Mouse (Mus musculus) forebrain, embryonic 16.5 days (tissue): ENCODE measurements around the gene Rbms3. TPM values are rescaled to one million over a fixed set of nuclear protein-coding genes. Genes with fewer than 3 reads are reported as not detected.

ENCODE experiments used
- ATAC-seq: fragments of 200-750 bp; cut with Nextera tagmentation; 2 replicates; pipeline ENCODE4 v1.8.0; 2017; ENCODE audit warnings: mild to moderate bottlenecking, moderate library complexity
- H3K27ac ChIP-seq: fragments of 300-500 bp; sonication (generic); 2 replicates; pipeline ENCODE4 v1.5.1; 2014; ENCODE audit warnings: low read length, control low read depth
- H3K27me3 ChIP-seq: fragments of 300-500 bp; sonication (generic); replicated peaks from 2 replicates; pipeline ENCODE4 v1.6.1; 2014; ENCODE audit warnings: low read length; ENCODE audit not compliant: control insufficient read depth, insufficient read depth
- H3K36me3 ChIP-seq: fragments of 300-500 bp; sonication (generic); 2 replicates; pipeline ENCODE4 v1.6.1; 2014; ENCODE audit not compliant: control insufficient read depth, insufficient read depth
- H3K4me1 ChIP-seq: fragments of 300-500 bp; sonication (generic); replicated peaks from 2 replicates; pipeline ENCODE4 v1.6.1; 2014; ENCODE audit warnings: low read length; ENCODE audit not compliant: control insufficient read depth, insufficient read depth
- H3K4me2 ChIP-seq: fragments of 300-500 bp; sonication (generic); 2 replicates; pipeline ENCODE4 v1.6.1; 2014; ENCODE audit warnings: mild to moderate bottlenecking, low read length, control low read depth
- H3K4me3 ChIP-seq: fragments of 300-500 bp; sonication (generic); replicated peaks from 2 replicates; pipeline ENCODE4 v1.5.1; 2014; ENCODE audit warnings: mild to moderate bottlenecking, low read length, control low read depth
- H3K9ac ChIP-seq: fragments of 300-500 bp; sonication (generic); replicated peaks from 2 replicates; pipeline ENCODE4 v1.6.1; 2014; ENCODE audit warnings: low read depth, low read length, control low read depth
- H3K9me3 ChIP-seq: fragments of 300-500 bp; sonication (generic); 2 replicates; pipeline ENCODE4 v1.6.1; 2016; ENCODE audit warnings: low read length; ENCODE audit not compliant: control insufficient read depth
- WGBS: fragments of 180-500 bp; shearing (Covaris S2); extraction: QIAGEN DNeasy Blood & Tissue Kit; methylation state at CpG from one replicate; pipeline ENCODE4 v1.1.7; 2014; 5-methylcytosine and 5-hydroxymethylcytosine counted together
- polyA plus RNA-seq: library from polyadenylated mRNA; unstranded; fragments of >200 nt; fragmentation: Nextera tagmentation; extraction: Ambion mirVana; gene quantifications from 2 replicates; pipeline ENCODE4 v1.2.1, GENCODE M21; 2015

The Rbms3 gene
- polyA plus RNA-seq, 1 experiment from 2014 or later: 25.7 TPM

GRCm38 (mm10) chr9:116591071-116591470 is 1038.6 kb downstream of the Rbms3 start:
- ATAC-seq: no peak
- Histone ChIP-seq H3K4me1 (no peaks in the 10 kb centered on the region), H3K27me3 (no peaks in the 10 kb centered on the region), H3K9ac (no peak overlapping the region), H3K36me3 (no peaks in the 10 kb centered on the region), H3K27ac (no peak overlapping the region), H3K4me3 (no peak overlapping the region), H3K4me2 (no peak overlapping the region), H3K9me3 (no peaks in the 10 kb centered on the region)
- WGBS: 84% methylated on average over 9 of the region's 9 CpGs

GRCm38 (mm10) chr9:116569680-116570079 is 1060.0 kb downstream of the Rbms3 start:
- Histone ChIP-seq H3K27me3 (no peaks in the 10 kb centered on the region), H3K4me2 (no peak overlapping the region), H3K36me3 (no peaks in the 10 kb centered on the region), H3K4me1 (no peaks in the 10 kb centered on the region), H3K9me3 (no peaks in the 10 kb centered on the region), H3K9ac (no peak overlapping the region), H3K4me3 (no peak overlapping the region), H3K27ac (no peak overlapping the region)
- ATAC-seq: no peak
- WGBS: 85% methylated on average over 2 of the region's 2 CpGs

GRCm38 (mm10) chr9:116566711-116567110 is 1063.0 kb downstream of the Rbms3 start:
- no peak overlapping the region for H3K4me3 ChIP-seq
- no peak overlapping the region for H3K9ac ChIP-seq
- H3K36me3 ChIP-seq: no peaks in the 10 kb centered on the region
- H3K9me3 ChIP-seq: no peaks in the 10 kb centered on the region
- H3K4me1 ChIP-seq: no peaks in the 10 kb centered on the region
- H3K4me2 ChIP-seq: no peak overlapping the region
- no peaks in the 10 kb centered on the region for H3K27me3 ChIP-seq
- WGBS: 80% methylated on average over 7 of the region's 7 CpGs
- ATAC-seq: no peak
- no peak overlapping the region for H3K27ac ChIP-seq

- Histone ChIP-seq H3K9ac (no peak overlapping the region), H3K4me3 (no peak overlapping the region), H3K9me3 (no peaks in the 10 kb centered on the region), H3K4me2 (no peak overlapping the region), H3K27ac (no peak overlapping the region), H3K36me3 (no peaks in the 10 kb centered on the region), H3K4me1 (0 out of 2 replicates have a peak, but pooled peaks cover 4% of the 10 kb centered on the region), H3K27me3 (no peaks in the 10 kb centered on the region)
- 96% methylated on average over 5 of the region's 5 CpGs for WGBS
- no peak for ATAC-seq
Observed at GRCm38 (mm10) chr9:116557781-116558180, 1071.9 kb downstream of the Rbms3 start.

- Histone ChIP-seq H3K27me3 (no peaks in the 10 kb centered on the region), H3K36me3 (no peaks in the 10 kb centered on the region), H3K4me3 (no peak overlapping the region), H3K9ac (no peak overlapping the region), H3K27ac (no peak overlapping the region), H3K9me3 (no peaks in the 10 kb centered on the region), H3K4me1 (0 out of 2 replicates have a peak, but pooled peaks cover 4% of the 10 kb centered on the region), H3K4me2 (no peak overlapping the region)
- no peak for ATAC-seq
- WGBS: 14% methylated on average over 8 of the region's 8 CpGs
Observed at GRCm38 (mm10) chr9:116556641-116557040, 1073.1 kb downstream of the Rbms3 start.

- Histone ChIP-seq H3K9ac (no peak overlapping the region), H3K4me2 (no peak overlapping the region), H3K36me3 (no peaks in the 10 kb centered on the region), H3K27me3 (no peaks in the 10 kb centered on the region), H3K4me3 (no peak overlapping the region), H3K9me3 (no peaks in the 10 kb centered on the region), H3K4me1 (0 out of 2 replicates have a peak, but pooled peaks cover 4% of the 10 kb centered on the region), H3K27ac (no peak overlapping the region)
- no peak for ATAC-seq
- WGBS: 87% methylated on average over 3 of the region's 3 CpGs
Observed at GRCm38 (mm10) chr9:116553181-116553580, 1076.5 kb downstream of the Rbms3 start.

- Histone ChIP-seq H3K27ac (no peak overlapping the region), H3K36me3 (no peaks in the 10 kb centered on the region), H3K4me1 (no peaks in the 10 kb centered on the region), H3K4me3 (no peak overlapping the region), H3K9me3 (no peaks in the 10 kb centered on the region), H3K27me3 (no peaks in the 10 kb centered on the region), H3K4me2 (no peak overlapping the region), H3K9ac (no peak overlapping the region)
- no peak for ATAC-seq
- 87% methylated on average over 4 of the region's 4 CpGs for WGBS
Observed at GRCm38 (mm10) chr9:116546156-116546555, 1083.6 kb downstream of the Rbms3 start.

- Histone ChIP-seq H3K36me3 (no peaks in the 10 kb centered on the region), H3K4me3 (no peak overlapping the region), H3K27ac (no peak overlapping the region), H3K4me2 (no peak overlapping the region), H3K9ac (no peak overlapping the region), H3K27me3 (no peaks in the 10 kb centered on the region), H3K4me1 (no peaks in the 10 kb centered on the region), H3K9me3 (no peaks in the 10 kb centered on the region)
- 70% methylated on average over 4 of the region's 4 CpGs for WGBS
- ATAC-seq: no peak
Observed at GRCm38 (mm10) chr9:116542793-116543192, 1086.9 kb downstream of the Rbms3 start.

GRCm38 (mm10) chr9:116541976-116542375 is 1087.7 kb downstream of the Rbms3 start:
- ATAC-seq: no peak
- H3K27me3 ChIP-seq: no peaks in the 10 kb centered on the region
- no peaks in the 10 kb centered on the region for H3K4me1 ChIP-seq
- no peak overlapping the region for H3K9ac ChIP-seq
- H3K4me2 ChIP-seq: no peak overlapping the region
- H3K9me3 ChIP-seq: no peaks in the 10 kb centered on the region
- H3K27ac ChIP-seq: no peak overlapping the region
- H3K36me3 ChIP-seq: no peaks in the 10 kb centered on the region
- no peak overlapping the region for H3K4me3 ChIP-seq
- WGBS: 90% methylated on average over 7 of the region's 7 CpGs

- Histone ChIP-seq H3K27me3 (no peaks in the 10 kb centered on the region), H3K4me2 (no peak overlapping the region), H3K4me3 (no peak overlapping the region), H3K36me3 (no peaks in the 10 kb centered on the region), H3K4me1 (no peaks in the 10 kb centered on the region), H3K9ac (no peak overlapping the region), H3K9me3 (no peaks in the 10 kb centered on the region), H3K27ac (no peak overlapping the region)
- ATAC-seq: no peak
- 68% methylated on average over 3 of the region's 3 CpGs for WGBS
Observed at GRCm38 (mm10) chr9:116535709-116536108, 1094.0 kb downstream of the Rbms3 start.
